Mouse (Mus musculus) megakaryocyte-erythroid progenitor cell, adult 5-6 weeks (primary cell): Measurements from ENCODE around the gene Lamtor3. TPM values are rescaled to one million over a fixed set of nuclear protein-coding genes. Genes with fewer than 3 reads are reported as not detected.
"Not testable (repeated sequence)": the region's sequence is repeated elsewhere in the genome, so short reads cannot be mapped to it uniquely, and the experiment has no call there.

Experiments used
- ATAC-seq: replicated peaks from 2 replicates; pipeline ENCODE4 v1.8.0; 2016; ENCODE audit warnings: mild to moderate bottlenecking, inconsistent platforms; ENCODE audit not compliant: severe bottlenecking, poor library complexity, low FRiP score, low TSS enrichment
- total RNA-seq, 2 experiments: library from RNA; stranded (forward) in 1 of 2; stranded (reverse) in 1 of 2; fragments of 200-1000, 215-1000 nt in 1 of 2; fragments of >200 nt in 1 of 2; fragmentation: Nextera tagmentation in 1 of 2; gene quantifications; 2 replicates each; pipeline ENCODE4 v1.2.3; 2014 to 2017

The Lamtor3 gene
- total RNA-seq, 2 experiments from 2014 or later, result 65.7 to 81.7 TPM

DNA sequence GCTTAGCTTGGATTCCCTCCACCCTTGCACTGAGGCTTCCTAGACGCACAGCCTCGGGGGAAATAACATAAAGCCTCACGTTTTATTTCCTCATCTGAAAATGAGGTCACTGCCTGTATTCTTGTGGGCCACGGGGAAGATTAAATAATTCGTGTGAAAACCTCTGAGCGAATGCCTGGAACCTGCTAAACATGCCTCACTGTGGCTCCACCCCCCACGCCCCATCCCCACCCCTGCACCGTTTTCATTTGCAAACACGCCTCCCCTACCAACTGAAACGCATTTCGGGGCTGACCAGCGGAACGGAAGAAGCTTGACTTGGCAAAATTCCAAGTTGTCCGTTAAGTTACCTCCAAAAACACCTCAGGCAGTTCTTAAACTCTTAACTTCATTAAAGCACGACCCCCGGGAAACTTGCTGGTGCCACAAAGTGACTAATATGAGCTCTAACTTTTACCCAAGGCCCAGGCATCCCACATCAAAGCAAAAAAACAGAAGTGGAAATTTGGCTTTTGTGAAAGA, 37.3 kb downstream of the Lamtor3 start:
- ATAC-seq, result no peak

DNA sequence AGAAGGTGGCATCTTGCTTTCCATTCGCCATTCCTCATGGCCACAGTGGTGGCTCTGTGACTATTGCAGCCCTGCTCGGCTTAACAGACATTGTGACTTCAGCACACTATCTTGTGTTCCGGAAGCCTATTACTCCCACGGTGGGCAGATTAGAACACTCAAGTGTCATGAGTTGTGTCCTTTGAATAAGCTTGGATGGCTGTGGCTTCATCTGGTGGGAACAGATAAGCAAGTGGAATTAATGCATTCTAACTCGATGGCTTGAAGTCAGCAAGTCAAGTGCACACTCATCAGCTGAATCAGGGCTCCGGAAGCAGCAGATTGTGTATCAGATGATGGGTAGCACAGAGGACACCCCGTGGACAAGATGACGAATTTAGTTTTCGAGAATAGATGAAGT, 39.6 kb downstream of the Lamtor3 start:
- peak; percentile 85 for ATAC-seq

GRCm38 (mm10) chr3:137958352-137958751, 40.0 kb downstream of the Lamtor3 start:
- ATAC-seq, result no peak

GRCm38 (mm10) chr3:137959456-137959855, 41.1 kb downstream of the Lamtor3 start:
- ATAC-seq, result no peak

GRCm38 (mm10) chr3:137961736-137962385, 43.6 kb downstream of the Lamtor3 start:
- ATAC-seq, result no peak

GRCm38 (mm10) chr3:137963508-137963907, 45.2 kb downstream of the Lamtor3 start:
- ATAC-seq, result no peak

DNA sequence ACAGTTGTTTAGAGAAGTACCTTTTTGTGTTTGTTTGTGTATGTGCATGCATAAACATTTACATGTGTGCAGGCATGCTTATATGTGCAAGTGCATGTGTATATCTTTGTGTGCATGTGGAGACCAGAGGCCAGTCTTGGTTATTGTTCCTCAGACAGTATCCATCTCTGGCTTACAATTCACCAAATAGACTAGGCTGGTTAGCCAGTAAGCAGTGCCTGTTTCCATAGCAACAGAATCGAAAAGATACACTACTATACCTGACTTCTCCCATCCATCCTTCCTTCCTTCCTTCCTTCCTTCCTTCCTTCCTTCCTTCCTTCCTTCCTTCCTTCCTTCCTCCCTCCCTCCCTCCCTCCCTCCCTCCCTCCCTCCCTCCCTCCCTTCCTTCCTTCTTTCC, 45.7 kb downstream of the Lamtor3 start:
- not testable (repeated sequence) for ATAC-seq

- peak; percentile 23 for ATAC-seq
Observed at GRCm38 (mm10) chr3:137968105-137968819, 50.0 kb downstream of the Lamtor3 start.

GRCm38 (mm10) chr3:137968820-137969486, 50.6 kb downstream of the Lamtor3 start:
- ATAC-seq, result peak; percentile 58

GRCm38 (mm10) chr3:137969951-137970350, 51.6 kb downstream of the Lamtor3 start:
- no peak for ATAC-seq

- ATAC-seq, result peak; percentile 62
Observed at GRCm38 (mm10) chr3:137972224-137972623, 53.9 kb downstream of the Lamtor3 start.

DNA sequence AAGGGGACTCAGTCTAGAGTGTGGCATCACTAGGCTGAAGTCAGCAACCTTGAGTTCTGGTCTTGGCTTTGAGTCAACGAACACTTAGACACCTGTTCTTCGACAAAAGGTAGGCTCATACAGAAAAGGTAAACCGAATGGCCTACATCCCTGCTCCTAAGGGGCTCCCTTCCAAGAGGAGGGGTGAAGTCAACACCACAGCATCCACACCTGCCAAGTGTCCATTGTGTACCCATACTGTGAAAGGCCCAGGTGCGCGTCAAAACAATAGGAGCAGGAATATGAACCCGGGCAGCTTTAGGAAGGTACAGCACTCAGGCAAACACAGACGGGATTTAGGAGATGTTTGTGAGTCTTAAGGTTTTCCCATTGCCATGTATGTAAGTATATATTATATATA, 54.7 kb downstream of the Lamtor3 start:
- ATAC-seq, result no peak

GRCm38 (mm10) chr3:137974306-137974705, 56.0 kb downstream of the Lamtor3 start:
- no peak for ATAC-seq

GRCm38 (mm10) chr3:137975435-137975834, 57.1 kb downstream of the Lamtor3 start:
- no peak for ATAC-seq

GRCm38 (mm10) chr3:137975856-137976423, 57.6 kb downstream of the Lamtor3 start:
- peak; percentile 32 for ATAC-seq

GRCm38 (mm10) chr3:137976943-137977628, 58.8 kb downstream of the Lamtor3 start:
- no peak for ATAC-seq

- no peak for ATAC-seq
Observed at GRCm38 (mm10) chr3:137977629-137978041, 59.3 kb downstream of the Lamtor3 start.

DNA sequence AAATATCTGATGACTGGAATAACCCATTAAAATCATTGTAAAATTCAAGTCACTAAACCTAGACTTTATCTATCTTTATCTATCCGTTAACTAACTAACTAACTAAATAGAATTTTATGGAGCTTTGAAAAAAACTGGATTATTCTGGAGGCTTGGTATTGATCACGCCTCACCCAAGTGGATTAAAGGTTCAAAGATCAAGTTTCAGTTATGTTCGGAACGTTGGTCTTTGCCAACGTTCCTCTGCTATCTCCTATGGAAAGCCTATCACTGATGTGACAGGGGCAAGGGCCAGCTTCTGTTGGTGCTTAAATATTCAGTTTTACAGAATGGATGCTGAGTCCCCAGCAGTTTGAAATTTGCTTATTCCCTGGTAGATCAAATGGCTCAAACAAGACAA, 59.9 kb downstream of the Lamtor3 start:
- no peak for ATAC-seq
